Mouse (Mus musculus) central nervous system, embryonic 11.5 days (tissue): ENCODE results near the gene Myl6b. TPM values are rescaled to one million over a fixed set of nuclear protein-coding genes. Genes with fewer than 3 reads are reported as not detected.

Experiments
- polyA plus RNA-seq: library from polyadenylated mRNA; depleted of rRNA; stranded (reverse); fragments of >200 nt; gene quantifications from 2 replicates; pipeline ENCODE4 v1.2.3, GENCODE M21; 2012; rRNA removed

Myl6b gene
- 15.8 and 16.8 TPM in 2 replicates for polyA plus RNA-seq

DNA sequence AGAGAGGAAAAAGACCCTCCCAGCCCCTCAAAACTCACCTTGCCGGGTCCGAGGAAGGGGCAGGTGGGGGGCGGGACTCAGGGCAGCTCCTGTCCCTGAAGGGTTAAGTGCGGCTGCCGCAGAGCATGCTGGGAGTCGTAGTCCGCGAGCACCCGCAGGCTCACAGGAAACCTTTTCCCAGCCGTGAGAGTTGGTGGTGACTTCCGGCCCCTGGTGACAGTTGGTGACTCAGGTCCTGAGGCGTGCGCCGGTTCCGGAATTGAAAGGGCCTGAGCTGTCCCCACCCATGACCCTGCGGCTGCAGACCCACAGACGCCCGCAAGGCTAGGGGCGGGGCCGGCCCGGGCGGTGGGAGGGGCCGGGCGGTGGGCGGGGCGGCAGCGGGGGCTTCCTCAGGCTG is at the start of gene Myl6b:
Myl6b (minus strand) TSS at position 96 of the 400 bp plus-strand sequence.

DNA sequence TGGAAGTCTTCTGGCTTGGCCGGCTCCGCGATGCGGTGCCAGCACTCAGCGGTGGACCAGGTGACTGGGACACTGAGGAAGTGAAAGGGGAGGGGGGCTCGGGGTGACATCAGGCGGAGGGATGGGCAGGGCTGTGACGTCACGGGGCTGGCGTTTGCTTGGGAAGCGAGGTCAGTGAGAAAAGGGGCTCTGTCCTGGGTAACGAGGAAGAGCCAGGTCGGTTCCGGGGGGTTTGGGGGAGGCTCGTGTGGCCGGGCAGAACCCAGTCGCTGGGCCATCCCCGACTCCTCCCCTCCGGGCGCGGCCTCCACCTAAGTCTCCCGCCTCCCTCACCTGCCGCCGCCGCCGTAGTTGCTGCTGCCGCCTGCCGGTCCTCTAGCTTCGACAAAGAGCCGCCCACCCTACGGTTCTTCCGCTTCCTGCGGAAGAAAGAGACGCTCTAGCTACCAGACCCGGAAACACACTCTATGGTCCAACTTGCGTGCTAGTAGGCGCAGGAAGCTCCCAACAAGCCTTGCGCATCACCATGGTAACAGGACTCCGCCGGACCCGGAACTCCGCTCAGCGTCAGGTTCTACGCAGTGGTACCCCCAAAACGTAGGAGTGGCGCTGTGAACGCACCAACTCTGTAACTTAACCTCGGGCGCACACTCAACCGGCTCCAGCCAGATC is 49.0 kb upstream of the Myl6b start, which contains the start of gene Zc3h10:
Zc3h10 (minus strand) TSS at position 414 of the 672 bp plus-strand sequence.

DNA sequence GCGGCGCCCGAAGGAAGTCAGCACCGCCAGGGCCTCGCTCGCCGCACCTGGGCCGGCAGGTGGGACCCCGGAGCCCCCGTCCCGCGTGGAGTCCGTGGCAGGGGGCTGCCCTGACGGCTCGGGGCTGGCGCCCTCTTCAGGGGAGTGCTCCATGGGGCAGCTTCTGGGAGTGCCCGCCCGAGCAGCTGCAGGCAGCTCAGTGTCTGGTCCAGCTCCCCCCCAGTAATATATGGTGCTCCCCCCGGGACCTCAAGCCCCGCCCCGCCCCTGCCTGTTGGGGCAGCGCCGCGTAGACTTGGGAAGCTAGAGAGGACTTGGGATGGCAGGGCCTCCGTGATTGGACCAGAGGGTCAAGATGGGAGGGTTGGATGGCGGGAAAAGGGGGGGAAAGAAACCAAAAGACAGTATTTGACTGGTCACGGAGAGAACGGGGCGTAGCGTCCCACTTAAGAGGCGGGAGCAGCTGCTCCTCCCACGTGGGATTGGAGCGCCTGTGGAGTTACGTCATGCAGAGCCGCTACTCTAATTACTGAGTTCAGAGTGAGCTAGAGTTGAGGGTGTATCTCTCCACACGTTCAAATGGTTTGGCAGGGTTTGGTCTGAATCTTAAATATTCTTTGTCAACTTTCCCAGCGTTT is 27.3 kb upstream of the Myl6b start, which contains the start of gene Esyt1:
Esyt1 (minus strand) TSS at position 201 of the 638 bp plus-strand sequence.

DNA sequence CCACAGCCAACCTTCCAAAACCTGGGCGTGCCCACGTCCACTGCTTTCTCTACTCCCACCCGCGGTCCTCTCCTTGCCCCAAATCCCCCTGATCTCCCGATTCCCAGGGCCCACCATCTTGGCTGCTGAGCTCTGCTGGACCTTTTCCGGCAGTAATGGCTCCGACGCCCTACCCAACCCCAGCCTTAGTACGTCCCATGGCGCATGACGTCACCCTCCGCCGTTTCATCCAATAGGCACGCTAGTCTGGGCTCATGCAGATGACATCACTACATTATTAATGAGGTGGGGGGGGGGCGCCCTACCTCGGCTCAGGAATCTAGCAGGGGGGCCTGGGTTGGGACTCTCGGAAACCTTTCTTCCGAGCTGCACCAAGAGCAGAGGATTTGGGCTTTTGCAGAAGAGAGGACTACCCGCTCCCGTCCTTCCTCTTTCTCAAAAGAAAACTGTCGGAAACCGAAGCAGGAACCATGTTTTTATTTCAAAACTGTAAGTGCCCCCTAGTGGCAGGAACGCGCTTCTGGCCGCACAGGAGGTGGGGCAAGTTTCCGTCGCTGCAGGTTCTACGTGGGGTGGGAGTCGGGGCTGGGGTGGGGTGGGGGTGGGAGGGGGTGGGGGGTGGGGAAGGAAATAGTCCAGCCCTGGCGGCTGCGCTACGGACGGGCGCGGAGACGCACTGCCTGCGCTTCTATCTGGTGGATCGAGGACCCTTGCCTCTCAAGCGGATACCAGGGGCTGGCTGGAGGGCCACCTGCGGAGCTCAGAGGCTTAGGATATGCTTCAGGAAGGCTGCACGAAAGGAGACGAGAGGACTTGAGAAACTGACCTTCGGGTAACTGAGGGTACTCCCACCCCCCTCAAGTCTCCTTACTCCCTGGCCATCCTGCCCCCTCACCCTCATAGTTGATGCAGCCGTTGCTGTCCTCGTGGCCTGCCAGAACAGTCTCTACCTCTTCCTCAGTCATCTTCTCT is 4.5 kb downstream of the Myl6b start, which contains the start of gene Myl6:
Myl6 (minus strand) TSS at position 451 of the 972 bp plus-strand sequence.

DNA sequence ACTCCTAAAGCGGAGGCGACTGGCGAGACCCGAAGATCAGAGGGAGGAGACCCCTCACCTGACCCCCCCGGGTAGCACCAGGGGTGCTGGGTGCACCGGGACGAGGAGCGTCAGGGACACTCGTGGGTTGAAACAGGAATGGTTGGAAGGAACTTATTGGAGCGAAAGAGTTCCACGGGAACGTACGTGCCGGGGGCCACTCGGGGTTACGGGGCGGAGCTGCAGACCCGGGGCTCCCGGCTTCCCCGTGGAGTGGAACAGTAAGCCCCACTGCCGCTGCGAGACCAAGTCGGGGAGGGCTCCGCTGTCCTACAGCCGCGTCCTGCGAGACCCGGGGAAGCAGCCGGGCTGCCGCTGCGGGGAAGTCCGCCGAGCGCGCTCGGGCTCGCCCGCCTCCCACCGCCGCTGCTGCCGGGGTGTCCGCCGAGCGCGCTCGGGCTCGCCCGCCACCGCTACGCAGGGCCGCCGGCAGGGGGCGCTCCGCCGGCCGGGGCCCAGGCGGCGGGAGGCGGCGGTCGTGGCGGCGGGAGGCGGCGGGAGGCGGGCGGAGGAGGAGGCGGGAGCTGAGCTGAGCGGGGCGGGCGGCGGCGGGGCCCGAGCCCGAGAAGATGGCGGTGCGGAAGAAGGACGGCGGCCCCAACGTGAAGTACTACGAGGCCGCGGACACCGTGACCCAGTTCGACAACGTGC is 39.6 kb downstream of the Myl6b start, which contains the start of gene Smarcc2:
Smarcc2 (plus strand) TSS at position 530 of the 690 bp plus-strand sequence.

Other genes starting within 250 kb of the Myl6b start
- 0.98 and 1.0 TPM in 2 replicates for gene Apon, start 244.6 kb downstream of the Myl6b start, polyA plus RNA-seq
- 0.80 and 1.4 TPM in 2 replicates for gene Apof, start 230.0 kb downstream of the Myl6b start, polyA plus RNA-seq
- gene Stat2, start 228.1 kb downstream of the Myl6b start, polyA plus RNA-seq = 21.3 and 22.5 TPM in 2 replicates
- 0.11 and 0.17 TPM in 2 replicates for gene Il23a, start 199.9 kb downstream of the Myl6b start, polyA plus RNA-seq
- 45.0 and 49.8 TPM in 2 replicates for gene Pan2, start 195.3 kb downstream of the Myl6b start, polyA plus RNA-seq
- 134 and 148 TPM in 2 replicates for gene Cnpy2, start 176.2 kb downstream of the Myl6b start, polyA plus RNA-seq
- 120 and 162 TPM in 2 replicates for gene Cs, start 161.0 kb downstream of the Myl6b start, polyA plus RNA-seq
- gene Coq10a, start 129.7 kb downstream of the Myl6b start, polyA plus RNA-seq = 32.1 and 35.4 TPM in 2 replicates
- 45.2 and 47.7 TPM in 2 replicates for gene Ankrd52, start 121.6 kb downstream of the Myl6b start, polyA plus RNA-seq
- gene Slc39a5, start 97.5 kb downstream of the Myl6b start, polyA plus RNA-seq = 0.65 and 1.1 TPM in 2 replicates
- gene Nabp2, start 87.2 kb downstream of the Myl6b start, polyA plus RNA-seq = 80.3 and 86.7 TPM in 2 replicates
- gene Rnf41, start 87.0 kb downstream of the Myl6b start, polyA plus RNA-seq = 36.8 and 42.2 TPM in 2 replicates
- gene Smarcc2, start 39.4 kb downstream of the Myl6b start, polyA plus RNA-seq = 251 and 263 TPM in 2 replicates
- 1,634 and 1,720 TPM in 2 replicates for gene Myl6, start 4.5 kb downstream of the Myl6b start, polyA plus RNA-seq
- 24.4 and 26.4 TPM in 2 replicates for gene Esyt1, start 27.2 kb upstream of the Myl6b start, polyA plus RNA-seq
- gene Zc3h10, start 49.1 kb upstream of the Myl6b start, polyA plus RNA-seq = 16.2 and 24.7 TPM in 2 replicates
- gene Rpl41, start 50.6 kb upstream of the Myl6b start, polyA plus RNA-seq = 4,092 and 4,723 TPM in 2 replicates
- 195 and 212 TPM in 2 replicates for gene Pa2g4, start 67.3 kb upstream of the Myl6b start, polyA plus RNA-seq
- 1.2 and 9.9 TPM in 2 replicates for gene Erbb3, start 91.0 kb upstream of the Myl6b start, polyA plus RNA-seq
- gene Rps26, start 128.1 kb upstream of the Myl6b start, polyA plus RNA-seq = 1,123 and 1,713 TPM in 2 replicates
- 6.5 and 8.1 TPM in 2 replicates for gene Ikzf4, start 147.3 kb upstream of the Myl6b start, polyA plus RNA-seq
- gene Suox, start 175.4 kb upstream of the Myl6b start, polyA plus RNA-seq = 10.3 and 11.9 TPM in 2 replicates
- 46.7 and 74.5 TPM in 2 replicates for gene Rab5b, start 197.6 kb upstream of the Myl6b start, polyA plus RNA-seq
- 2.6 TPM in 2 replicates for gene Pmel, start 205.5 kb upstream of the Myl6b start, polyA plus RNA-seq
- 66.7 and 98.8 TPM in 2 replicates for gene Cdk2, start 206.3 kb upstream of the Myl6b start, polyA plus RNA-seq
- 6.9 and 8.4 TPM in 2 replicates for gene Dgka, start 246.2 kb upstream of the Myl6b start, polyA plus RNA-seq
- 67.9 and 89.4 TPM in 2 replicates for gene Pym1, start 249.2 kb upstream of the Myl6b start, polyA plus RNA-seq